Mouse (Mus musculus): ENCODE results near the gene Ube4a.

- TF ChIP-seq CTCF (IDR thresholded peaks at IDR 0.05; ENCODE audit: extremely low read depth, insufficient read depth, insufficient read length, insufficient replicate concordance) (no peak), POLR2A (IDR thresholded peaks at IDR 0.05; ENCODE audit: low read depth, low read length) (no peak)
Observed at GRCm38 (mm10) chr9:44899716-44900115, 65.7 kb downstream of the Ube4a start.
